Mouse (Mus musculus) stomach, postnatal 0 days (tissue): Measurements from ENCODE around the gene Peak1. TPM values are rescaled to one million over a fixed set of nuclear protein-coding genes. Genes with fewer than 3 reads are reported as not detected.

ENCODE experiments used
- ATAC-seq: fragments of 200-750 bp; cut with Nextera tagmentation; 2 replicates; pipeline ENCODE4 v1.8.0; 2017; ENCODE audit not compliant: low FRiP score, low TSS enrichment
- DNase-seq: peaks from one replicate; pipeline ENCODE4 v3.0.0-alpha.2; 2016; ENCODE audit warnings: low spot score
- H3K27ac ChIP-seq: fragments of 300-500 bp; sonication (generic); replicated peaks from 2 replicates; pipeline ENCODE4 v1.5.1; 2014; ENCODE audit warnings: mild to moderate bottlenecking, control low read depth
- H3K27me3 ChIP-seq: fragments of 300-500 bp; sonication (generic); 2 replicates; pipeline ENCODE4 v1.6.1; 2014; ENCODE audit warnings: low read length; ENCODE audit not compliant: control insufficient read depth, insufficient read depth
- H3K36me3 ChIP-seq: fragments of 300-500 bp; sonication (generic); 2 replicates; pipeline ENCODE4 v1.6.1; 2014; ENCODE audit warnings: low read length, mixed read lengths; ENCODE audit not compliant: control insufficient read depth, insufficient read depth
- H3K4me1 ChIP-seq: fragments of 300-500 bp; sonication (generic); replicated peaks from 2 replicates; pipeline ENCODE4 v1.6.1; 2014; ENCODE audit warnings: antibody characterized with exemption; ENCODE audit not compliant: control insufficient read depth, insufficient read depth
- H3K4me2 ChIP-seq: fragments of 300-500 bp; sonication (generic); replicated peaks from 2 replicates; pipeline ENCODE4 v1.6.1; 2014; ENCODE audit warnings: low read depth, mild to moderate bottlenecking, control low read depth, moderate library complexity
- H3K4me3 ChIP-seq: fragments of 300-500 bp; sonication (generic); 2 replicates; pipeline ENCODE4 v1.5.1; 2014; ENCODE audit warnings: low read depth, low read length, control low read depth
- H3K9ac ChIP-seq: fragments of 300-500 bp; sonication (generic); 2 replicates; pipeline ENCODE4 v1.6.1; 2014; ENCODE audit warnings: mild to moderate bottlenecking, low read length, control low read depth, mixed read lengths
- H3K9me3 ChIP-seq: fragments of 300-500 bp; sonication (generic); 2 replicates; pipeline ENCODE4 v1.6.1; 2016; ENCODE audit warnings: low read length; ENCODE audit not compliant: control insufficient read depth
- CTCF ChIP-seq: IDR thresholded peaks from 2 replicates; pipeline ENCODE4 v1.5.1; 2016; ENCODE audit warnings: antibody characterized with exemption, low read depth, mild to moderate bottlenecking, moderate library complexity
- EP300 ChIP-seq: optimal IDR thresholded peaks from 2 replicates; pipeline ENCODE3; 2016; ENCODE audit warnings: antibody characterized with exemption
- WGBS: fragments of 180-500 bp; shearing (Covaris S2); extraction: QIAGEN DNeasy Blood & Tissue Kit; methylation state at CpG from one replicate; pipeline ENCODE4 v1.1.7; 2014; 5-methylcytosine and 5-hydroxymethylcytosine counted together
- polyA plus RNA-seq: library from polyadenylated mRNA; unstranded; fragments of >200 nt; fragmentation: Nextera tagmentation; extraction: Ambion mirVana; gene quantifications from 2 replicates; pipeline ENCODE4 v1.2.1, GENCODE M21; 2015

The Peak1 gene
- polyA plus RNA-seq, 1 experiment from 2014 or later, result 4.5 TPM

DNA sequence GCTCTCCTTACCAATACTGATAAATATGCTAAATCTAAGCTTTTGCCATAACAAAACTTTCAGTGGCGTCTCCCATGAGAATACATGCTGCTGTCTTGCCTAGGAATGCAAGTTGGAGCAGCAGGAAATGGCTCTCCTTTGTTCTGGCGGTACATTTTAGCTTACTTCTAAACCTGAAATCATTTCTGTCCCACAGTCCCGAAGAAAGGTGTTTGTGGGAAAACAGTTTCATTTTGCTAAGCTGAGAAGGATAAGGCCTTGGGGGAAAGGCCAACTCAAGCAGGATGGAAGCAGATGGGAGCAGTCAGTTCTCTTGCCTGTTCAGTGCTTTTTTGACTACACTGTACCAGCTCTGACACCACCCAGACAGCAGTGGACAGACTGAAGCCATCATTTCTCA lies 49.1 kb downstream of the Peak1 start:
- H3K4me3 ChIP-seq, result no peak overlapping the region
- H3K27me3 ChIP-seq, result no peaks in the 10 kb centered on the region
- DNase-seq (no peak), ATAC-seq (no peak)
- H3K27ac ChIP-seq, result no peak overlapping the region
- H3K4me2 ChIP-seq, result no peak overlapping the region
- H3K9ac ChIP-seq, result no peak overlapping the region
- no peaks in the 10 kb centered on the region for H3K9me3 ChIP-seq
- WGBS, result 47% methylated on average over 3 of the region's 3 CpGs
- no peaks in the 10 kb centered on the region for H3K36me3 ChIP-seq
- H3K4me1 ChIP-seq, result no peaks in the 10 kb centered on the region
- TF ChIP-seq EP300 (no peak), CTCF (no peak)

GRCm38 (mm10) chr9:56363306-56363705 lies 54.6 kb downstream of the Peak1 start:
- no peaks in the 10 kb centered on the region for H3K36me3 ChIP-seq
- 89% methylated on average over 3 of the region's 3 CpGs for WGBS
- no peak overlapping the region for H3K9ac ChIP-seq
- no peak for TF ChIP-seq EP300
- no peak for TF ChIP-seq CTCF
- no peak overlapping the region for H3K4me3 ChIP-seq
- H3K27ac ChIP-seq, result no peak overlapping the region
- no peaks in the 10 kb centered on the region for H3K9me3 ChIP-seq
- DNase-seq (no peak), ATAC-seq (no peak)
- H3K4me2 ChIP-seq, result no peak overlapping the region
- no peaks in the 10 kb centered on the region for H3K27me3 ChIP-seq
- no peaks in the 10 kb centered on the region for H3K4me1 ChIP-seq

- no peaks in the 10 kb centered on the region for H3K27me3 ChIP-seq
- no peak overlapping the region for H3K9ac ChIP-seq
- H3K27ac ChIP-seq, result no peak overlapping the region
- no peak overlapping the region for H3K4me2 ChIP-seq
- H3K4me1 ChIP-seq, result no peaks in the 10 kb centered on the region
- H3K36me3 ChIP-seq, result no peaks in the 10 kb centered on the region
- H3K4me3 ChIP-seq, result no peak overlapping the region
- DNase-seq (no peak), ATAC-seq (no peak)
- no peak for TF ChIP-seq CTCF
- TF ChIP-seq EP300, result no peak
- no peaks in the 10 kb centered on the region for H3K9me3 ChIP-seq
- WGBS, result 58% methylated on average over 3 of the region's 3 CpGs
These were observed 58.6 kb downstream of the Peak1 start for GRCm38 (mm10) chr9:56359261-56359660.

DNA sequence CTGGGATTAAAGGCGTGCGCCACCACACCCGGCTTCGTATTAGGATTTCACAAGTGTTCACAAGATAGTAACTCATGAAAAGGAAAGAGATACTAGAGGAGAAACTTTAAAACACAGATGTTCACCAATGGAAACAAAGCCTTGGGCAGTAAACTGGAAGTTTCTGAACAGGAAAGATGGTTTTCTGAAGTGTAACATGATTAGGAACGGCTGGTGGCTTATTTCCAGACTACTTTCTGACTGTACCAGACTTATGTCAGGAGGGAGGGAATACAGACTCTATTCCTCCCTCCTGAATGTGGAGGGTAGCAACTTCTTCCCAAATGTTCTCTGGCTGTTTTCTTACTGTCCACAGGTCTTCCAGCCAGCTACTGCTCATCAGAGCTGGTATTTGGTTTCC lies 62.7 kb downstream of the Peak1 start:
- no peaks in the 10 kb centered on the region for H3K4me1 ChIP-seq
- H3K9me3 ChIP-seq, result no peaks in the 10 kb centered on the region
- no peak for TF ChIP-seq CTCF
- H3K9ac ChIP-seq, result no peak overlapping the region
- H3K4me2 ChIP-seq, result no peak overlapping the region
- H3K27me3 ChIP-seq, result no peaks in the 10 kb centered on the region
- no peaks in the 10 kb centered on the region for H3K36me3 ChIP-seq
- WGBS, result 94% methylated on average over 5 of the region's 5 CpGs
- DNase-seq (no peak), ATAC-seq (no peak)
- no peak overlapping the region for H3K4me3 ChIP-seq
- no peak overlapping the region for H3K27ac ChIP-seq

GRCm38 (mm10) chr9:56346321-56346720 lies 71.5 kb downstream of the Peak1 start:
- 85% methylated on average over 6 of the region's 6 CpGs for WGBS
- no peak overlapping the region for H3K27ac ChIP-seq
- no peaks in the 10 kb centered on the region for H3K4me1 ChIP-seq
- H3K9me3 ChIP-seq, result no peaks in the 10 kb centered on the region
- H3K36me3 ChIP-seq, result no peaks in the 10 kb centered on the region
- TF ChIP-seq CTCF, result no peak
- no peak for TF ChIP-seq EP300
- H3K4me3 ChIP-seq, result no peak overlapping the region
- DNase-seq (no peak), ATAC-seq (no peak)
- no peaks in the 10 kb centered on the region for H3K27me3 ChIP-seq
- H3K9ac ChIP-seq, result no peak overlapping the region
- no peak overlapping the region for H3K4me2 ChIP-seq

GRCm38 (mm10) chr9:56339426-56340195 lies 78.3 kb downstream of the Peak1 start:
- Histone ChIP-seq H3K27me3 (no peaks in the 10 kb centered on the region), H3K9me3 (no peaks in the 10 kb centered on the region), H3K36me3 (no peaks in the 10 kb centered on the region), H3K4me3 (no peak overlapping the region), H3K4me1 (no peaks in the 10 kb centered on the region), H3K27ac (no peak overlapping the region), H3K4me2 (no peak overlapping the region), H3K9ac (no peak overlapping the region)
- WGBS, result 22% methylated on average over 1 of the region's 1 CpGs
- DNase-seq, result no peak
- TF ChIP-seq CTCF (no peak), EP300 (no peak)
- ATAC-seq, result no peak
